8 mouse cellular contexts compared by ENCODE assay signal in the genomic region with DNA sequence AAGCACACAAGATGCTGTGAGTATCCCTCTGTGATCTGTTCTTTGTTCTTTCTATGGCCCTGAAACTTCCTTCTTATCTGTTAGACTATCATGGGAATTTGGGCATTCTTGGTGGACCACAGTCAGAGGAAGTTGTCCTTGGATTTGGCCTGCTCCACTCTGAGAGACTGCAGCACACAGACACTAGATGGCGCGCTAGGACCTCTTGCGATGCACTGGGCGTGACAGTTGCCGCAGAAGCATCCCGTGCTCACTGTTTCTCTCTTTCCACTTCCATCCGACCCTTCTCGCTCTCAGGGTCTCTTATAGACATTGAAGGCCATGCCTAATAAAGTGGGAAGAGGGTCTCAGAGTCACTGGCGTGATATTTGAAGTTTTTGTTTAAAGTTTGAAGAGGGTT. TPM values are rescaled to one million over a fixed set of nuclear protein-coding genes. Genes with fewer than 3 reads are reported as not detected.
DNase-seq lines count a peak whose midpoint lies in the region; ATAC-seq and TF ChIP-seq lines count a peak whose summit lies in the region.

No protein-coding gene starts in this region.

- no peak overlapping the region for H3K9ac ChIP-seq in kidney, postnatal 0 days (ENCODE audit: low read depth, low read length)
- no peak overlapping the region for H3K9ac ChIP-seq in liver, embryonic 14.5 days (replicated peaks)

- no peak overlapping the region for H3K27ac ChIP-seq in kidney, postnatal 0 days
- no peak overlapping the region for H3K27ac ChIP-seq in liver, embryonic 14.5 days

- H3K4me2 ChIP-seq in kidney, postnatal 0 days (ENCODE audit: low read length), result no peak overlapping the region
- no peak overlapping the region for H3K4me2 ChIP-seq in liver, embryonic 14.5 days (ENCODE audit: low read depth)

- no peaks in the 10 kb centered on the region for H3K36me3 ChIP-seq in kidney, postnatal 0 days (ENCODE audit: insufficient read depth, low read length)
- no peaks in the 10 kb centered on the region for H3K36me3 ChIP-seq in liver, embryonic 14.5 days (replicated peaks; ENCODE audit: control insufficient read depth, insufficient read depth, low read depth)

- no peaks in the 10 kb centered on the region for H3K9me3 ChIP-seq in kidney, postnatal 0 days (replicated peaks; ENCODE audit: low read length)
- H3K9me3 ChIP-seq in liver, embryonic 14.5 days (ENCODE audit: control insufficient read depth, low read length), result no peaks in the 10 kb centered on the region

- H3K27me3 ChIP-seq in kidney, postnatal 0 days (ENCODE audit: insufficient read depth, low read length), result no peaks in the 10 kb centered on the region
- peaks cover 7% of the 10 kb centered on the region; the same call in 1 of the 2 replicates for H3K27me3 ChIP-seq in liver, embryonic 14.5 days (ENCODE audit: control insufficient read depth, insufficient read depth, low read length)

- WGBS in kidney, postnatal 0 days, result 6% methylated on average over 9 of the region's 9 CpGs
- 3% methylated on average over 9 of the region's 9 CpGs for WGBS in liver, embryonic 14.5 days (ENCODE audit: insufficient replicate concordance)

- H3K4me3 ChIP-seq in kidney, postnatal 0 days (replicated peaks; ENCODE audit: low read depth, low read length), result no peak overlapping the region
- H3K4me3 ChIP-seq in liver, embryonic 14.5 days (ENCODE audit: insufficient read depth in 1 of 2, low read depth in 2 of 2, low read length in 2 of 2), result no peak overlapping the region

- H3K4me1 ChIP-seq in kidney, postnatal 0 days (replicated peaks; ENCODE audit: insufficient read depth, low read length), result no peaks in the 10 kb centered on the region
- H3K4me1 ChIP-seq in liver, embryonic 14.5 days (replicated peaks; ENCODE audit: control insufficient read depth in 2 of 2, insufficient read depth in 2 of 2, low read length in 1 of 2), result no peaks in the 10 kb centered on the region

- TF ChIP-seq EP300 in liver, embryonic 14.5 days (IDR thresholded peaks at IDR 0.05; ENCODE audit: low read depth), result no peak

- peak; percentile 95 for TF ChIP-seq CTCF in kidney, postnatal 0 days (IDR thresholded peaks at IDR 0.05; ENCODE audit: low read depth)
- TF ChIP-seq CTCF in liver, embryonic 14.5 days (IDR thresholded peaks at IDR 0.05; ENCODE audit: low read depth), result peak; percentile 96

- peak; percentile 70 for DNase-seq in CD4-positive helper T cell, adult 2 months (ENCODE audit: low read depth, low spot score)
- peak; percentile 86 for DNase-seq in adipocyte (ENCODE audit: low spot score)
- peak; percentile 77 for DNase-seq in heart, adult 8-10 months (ENCODE audit: low spot score)
- DNase-seq in kidney, postnatal 0 days (ENCODE audit: low spot score), result peak; percentile 93
- DNase-seq in liver, embryonic 14.5 days (ENCODE audit: low read depth in 3 of 3, low spot score in 3 of 3), result peak; percentile 31 to 49 (median 44)
- peak; percentile 76 for DNase-seq in ovary, postnatal 14 days (ENCODE audit: low spot score)
- peak; percentile 33 to 82 for DNase-seq in thymus, postnatal 10 days (ENCODE audit: low spot score in 2 of 2)

- ATAC-seq in common myeloid progenitor, adult 5-6 weeks (replicated peaks; ENCODE audit: low read depth, poor library complexity, severe bottlenecking), result peak; percentile 95
- ATAC-seq in kidney, postnatal 0 days (replicated peaks; ENCODE audit: low FRiP score, low read depth), result no peak
- no peak for ATAC-seq in liver, embryonic 14.5 days (ENCODE audit: insufficient read depth)

RNA-seq across cellular contexts. Expression of a gene that starts 13.9 kb away (rescaled TPM):
- not detected in 2 replicates for total RNA-seq in common myeloid progenitor, adult 5-6 weeks (2017)
- total RNA-seq in heart, adult 8-10 months (2022), result 1 to 10 TPM; 1.2 to 1.8 (median 1.5) TPM
- polyA plus RNA-seq in kidney, postnatal 0 days (2015; fragmentation: Nextera tagmentation; extraction: Ambion mirVana), result not detected in 2 replicates
- 0.02 TPM in 1 of 2 replicates, not detected in the other for polyA plus RNA-seq in liver, embryonic 14.5 days (2012; rRNA removed)
- polyA plus RNA-seq in liver, embryonic 14.5 days (2014; fragmentation: Nextera tagmentation; extraction: Ambion mirVana), result 0.09 and 0.25 TPM in 2 replicates

RNA-seq across cellular contexts. Expression of a gene that starts 18.5 kb away (rescaled TPM):
- 64.6 and 71.2 TPM in 2 replicates for total RNA-seq in common myeloid progenitor, adult 5-6 weeks (2017)
- total RNA-seq in heart, adult 8-10 months (2022), result 10 to 100 TPM; 29.3 to 38.2 (median 30.3) TPM
- polyA plus RNA-seq in kidney, postnatal 0 days (2015; fragmentation: Nextera tagmentation; extraction: Ambion mirVana), result 73.0 and 85.5 TPM in 2 replicates
- 7.4 and 8.2 TPM in 2 replicates for polyA plus RNA-seq in liver, embryonic 14.5 days (2012; rRNA removed)
- polyA plus RNA-seq in liver, embryonic 14.5 days (2014; fragmentation: Nextera tagmentation; extraction: Ambion mirVana), result 12.8 and 13.6 TPM in 2 replicates
